Mouse (Mus musculus): Measurements from ENCODE around the gene Srpk2.

DNA sequence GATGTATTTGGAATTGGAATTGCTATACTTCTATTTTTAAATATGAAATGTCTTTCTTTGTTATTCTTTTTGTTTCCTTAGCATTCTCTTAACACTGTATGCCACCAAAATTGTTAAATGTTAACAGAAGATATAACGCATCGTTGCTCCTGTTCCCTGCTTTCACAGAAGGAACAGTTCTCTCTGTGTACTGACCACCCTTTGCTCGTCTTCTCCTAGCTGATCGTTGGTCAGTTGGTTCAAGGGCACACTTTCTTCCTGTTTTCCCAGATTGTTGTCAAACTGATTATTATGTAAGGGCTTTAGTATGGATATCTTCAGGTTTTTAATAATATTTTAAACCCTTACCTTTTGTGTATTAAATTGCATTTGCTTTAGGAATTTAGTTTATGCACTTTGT lies 217.9 kb downstream of the Srpk2 start:
- TF ChIP-seq CTCF (conservative IDR thresholded peaks at IDR 0.05; ENCODE audit: low read length), result no peak
- no peak for TF ChIP-seq POU5F1 (IDR thresholded peaks at IDR 0.05; ENCODE audit: borderline replicate concordance, low read length)

Measured in E14TG2a.4 (cell line).